Mouse (Mus musculus) lung, embryonic 14.5 days (tissue): ENCODE results near the gene Cers3. TPM values are rescaled to one million over a fixed set of nuclear protein-coding genes. Genes with fewer than 3 reads are reported as not detected.

ENCODE experiments used
- ATAC-seq: fragments of 200-750 bp; cut with Nextera tagmentation; 2 replicates; pipeline ENCODE4 v1.8.0; 2017; ENCODE audit warnings: mild to moderate bottlenecking, moderate TSS enrichment, moderate library complexity; ENCODE audit not compliant: insufficient read depth
- DNase-seq: peaks from one replicate; pipeline ENCODE4 v3.0.0-alpha.2; 2015
- H3K27ac ChIP-seq: fragments of 300-500 bp; sonication (generic); 2 replicates; pipeline ENCODE4 v1.5.1; 2014; ENCODE audit warnings: low read depth, mild to moderate bottlenecking, moderate library complexity
- H3K27me3 ChIP-seq: fragments of 300-500 bp; sonication (generic); 2 replicates; pipeline ENCODE4 v1.6.1; 2014; ENCODE audit warnings: low read length, control low read depth; ENCODE audit not compliant: insufficient read depth
- H3K36me3 ChIP-seq: fragments of 300-500 bp; sonication (generic); 2 replicates; pipeline ENCODE4 v1.6.1; 2014; ENCODE audit warnings: control low read depth; ENCODE audit not compliant: insufficient read depth
- H3K4me1 ChIP-seq: fragments of 300-500 bp; sonication (generic); 2 replicates; pipeline ENCODE4 v1.6.1; 2014; ENCODE audit warnings: antibody characterized with exemption, control low read depth; ENCODE audit not compliant: insufficient read depth
- H3K4me2 ChIP-seq: fragments of 300-500 bp; sonication (generic); 2 replicates; pipeline ENCODE4 v1.6.1; 2014; ENCODE audit warnings: mild to moderate bottlenecking
- H3K4me3 ChIP-seq: fragments of 300-500 bp; sonication (generic); 2 replicates; pipeline ENCODE4 v1.5.1; 2014; ENCODE audit warnings: low read depth, low read length
- H3K9ac ChIP-seq: fragments of 300-500 bp; sonication (generic); 2 replicates; pipeline ENCODE4 v1.6.1; 2014
- H3K9me3 ChIP-seq: fragments of 300-500 bp; sonication (generic); 2 replicates; pipeline ENCODE4 v1.6.1; 2016; ENCODE audit warnings: low read depth, low read length, control low read depth
- CTCF ChIP-seq: IDR thresholded peaks from 2 replicates; pipeline ENCODE4 v1.5.1; 2016; ENCODE audit warnings: antibody characterized with exemption, low read depth
- WGBS: fragments of 180-500 bp; shearing (Covaris S2); extraction: QIAGEN DNeasy Blood & Tissue Kit; methylation state at CpG from one replicate; pipeline ENCODE4 v1.1.7; 2014; 5-methylcytosine and 5-hydroxymethylcytosine counted together
- polyA plus RNA-seq: library from polyadenylated mRNA; unstranded; fragments of >200 nt; fragmentation: Nextera tagmentation; extraction: Ambion mirVana; gene quantifications from 2 replicates; pipeline ENCODE4 v1.2.1, GENCODE M21; 2014

The Cers3 gene
- 4.0 and 4.6 TPM in 2 replicates for polyA plus RNA-seq

GRCm38 (mm10) chr7:66743377-66743781, at the start of gene Cers3:
Gene Cers3 (plus strand): TSS chr7:66743504.
- Histone ChIP-seq H3K4me3 (no peak within 1 kb of the TSS; the same call in 1 of the 2 replicates), H3K36me3 (no peaks in the 10 kb centered on the region), H3K27ac (0 out of 2 replicates have a peak within 1 kb of the TSS, but pooled peaks have one; percentile 31), H3K9ac (no peak within 1 kb of the TSS), H3K27me3 (no peaks in the 10 kb centered on the region), H3K4me1 (no peaks in the 10 kb centered on the region), H3K4me2 (peak within 1 kb of the TSS; percentile 30), H3K9me3 (no peaks in the 10 kb centered on the region)
- DNase-seq (peak; percentile 53), ATAC-seq (0 out of 2 replicates have a peak, but pooled peaks have one; percentile 54)
- TF ChIP-seq CTCF: peak; percentile 49
- 49% methylated on average over 9 of the region's 9 CpGs for WGBS

GRCm38 (mm10) chr7:66694467-66694866, 48.8 kb upstream of the Cers3 start:
- TF ChIP-seq CTCF: no peak
- H3K27me3 ChIP-seq: no peaks in the 10 kb centered on the region
- peak; percentile 31 for DNase-seq
- peak overlapping the region; percentile 67; the same call in 1 of the 2 replicates for H3K27ac ChIP-seq
- no peak overlapping the region for H3K4me3 ChIP-seq
- H3K4me1 ChIP-seq: no peaks in the 10 kb centered on the region; the same call in 1 of the 2 replicates
- peaks cover 9% of the 10 kb centered on the region for H3K36me3 ChIP-seq
- 28% methylated on average over 7 of the region's 7 CpGs for WGBS
- no peak for ATAC-seq
- H3K4me2 ChIP-seq: peak overlapping the region; percentile 25; the same call in 1 of the 2 replicates
- H3K9ac ChIP-seq: no peak overlapping the region
- no peaks in the 10 kb centered on the region for H3K9me3 ChIP-seq

GRCm38 (mm10) chr7:66702721-66703120, 40.6 kb upstream of the Cers3 start:
- DNase-seq: no peak

GRCm38 (mm10) chr7:66704631-66705030, 38.7 kb upstream of the Cers3 start:
- Histone ChIP-seq H3K36me3 (peaks cover 58% of the 10 kb centered on the region), H3K9ac (no peak overlapping the region), H3K27me3 (no peaks in the 10 kb centered on the region), H3K4me2 (no peak overlapping the region), H3K4me3 (no peak overlapping the region), H3K4me1 (no peaks in the 10 kb centered on the region), H3K9me3 (no peaks in the 10 kb centered on the region), H3K27ac (no peak overlapping the region)
- WGBS: 92% methylated on average over 3 of the region's 3 CpGs
- no peak for ATAC-seq
- TF ChIP-seq CTCF: no peak
- no peak for DNase-seq

More at GRCm38 (mm10) chr7:66702721-66703120, 40.6 kb upstream of the Cers3 start:
- no peak for ATAC-seq
- no peaks in the 10 kb centered on the region for H3K9me3 ChIP-seq
- no peak overlapping the region for H3K27ac ChIP-seq
- H3K4me2 ChIP-seq: no peak overlapping the region
- H3K4me1 ChIP-seq: no peaks in the 10 kb centered on the region
- no peak overlapping the region for H3K4me3 ChIP-seq
- no peak for TF ChIP-seq CTCF
- 84% methylated on average over 7 of the region's 7 CpGs for WGBS
- no peak overlapping the region for H3K9ac ChIP-seq
- H3K36me3 ChIP-seq: peaks cover 48% of the 10 kb centered on the region
- no peaks in the 10 kb centered on the region for H3K27me3 ChIP-seq

GRCm38 (mm10) chr7:66711166-66711565, 32.1 kb upstream of the Cers3 start:
- TF ChIP-seq CTCF: peak; percentile 57
- peak; percentile 76 for DNase-seq
- Histone ChIP-seq H3K4me1 (no peaks in the 10 kb centered on the region), H3K36me3 (peaks cover 57% of the 10 kb centered on the region), H3K27ac (no peak overlapping the region), H3K27me3 (no peaks in the 10 kb centered on the region), H3K9ac (no peak overlapping the region), H3K4me2 (no peak overlapping the region), H3K4me3 (no peak overlapping the region), H3K9me3 (no peaks in the 10 kb centered on the region)
- no peak for ATAC-seq
- WGBS: 28% methylated on average over 2 of the region's 2 CpGs

- H3K9me3 ChIP-seq: no peaks in the 10 kb centered on the region
- TF ChIP-seq CTCF: no peak
- 0 out of 2 replicates have a peak, but pooled peaks cover 6% of the 10 kb centered on the region for H3K36me3 ChIP-seq
- 87% methylated on average over 4 of the region's 4 CpGs for WGBS
- H3K4me1 ChIP-seq: no peaks in the 10 kb centered on the region
- H3K27ac ChIP-seq: no peak overlapping the region
- H3K9ac ChIP-seq: no peak overlapping the region
- no peak for ATAC-seq
- DNase-seq: no peak
- H3K27me3 ChIP-seq: no peaks in the 10 kb centered on the region
- H3K4me3 ChIP-seq: no peak overlapping the region
- H3K4me2 ChIP-seq: no peak overlapping the region
Measured at GRCm38 (mm10) chr7:66724514-66724913, 18.8 kb upstream of the Cers3 start.

- no peak for DNase-seq
- Histone ChIP-seq H3K36me3 (0 out of 2 replicates have a peak, but pooled peaks cover 6% of the 10 kb centered on the region), H3K27me3 (no peaks in the 10 kb centered on the region), H3K4me3 (no peak overlapping the region), H3K9me3 (no peaks in the 10 kb centered on the region), H3K9ac (no peak overlapping the region), H3K27ac (no peak overlapping the region), H3K4me2 (no peak overlapping the region), H3K4me1 (no peaks in the 10 kb centered on the region)
- ATAC-seq: no peak
- WGBS: 84% methylated on average over 6 of the region's 6 CpGs
- no peak for TF ChIP-seq CTCF
Measured at GRCm38 (mm10) chr7:66724954-66725353, 18.4 kb upstream of the Cers3 start.
